Mouse (Mus musculus) right cerebral cortex, postnatal 10 days (tissue): ENCODE data around the gene Sgk2.
A peak's percentile ranks its signal among the peaks of the same experiment; 100 is the strongest.

Experiments
- DNase-seq, 2 experiments: peaks; one replicate each; pipeline ENCODE4 v3.0.0; 2021; ENCODE audit warnings: low spot score in 2 of 2

Gene Sgk2

GRCm38 (mm10) chr2:162987218-162987617 is at the start of gene Sgk2:
TSS of gene Sgk2 (plus strand) at chr2:162987330.
- DNase-seq: no peak

- DNase-seq: no peak
These were observed 47.6 kb upstream of the Sgk2 start for GRCm38 (mm10) chr2:162939562-162939961.

DNA sequence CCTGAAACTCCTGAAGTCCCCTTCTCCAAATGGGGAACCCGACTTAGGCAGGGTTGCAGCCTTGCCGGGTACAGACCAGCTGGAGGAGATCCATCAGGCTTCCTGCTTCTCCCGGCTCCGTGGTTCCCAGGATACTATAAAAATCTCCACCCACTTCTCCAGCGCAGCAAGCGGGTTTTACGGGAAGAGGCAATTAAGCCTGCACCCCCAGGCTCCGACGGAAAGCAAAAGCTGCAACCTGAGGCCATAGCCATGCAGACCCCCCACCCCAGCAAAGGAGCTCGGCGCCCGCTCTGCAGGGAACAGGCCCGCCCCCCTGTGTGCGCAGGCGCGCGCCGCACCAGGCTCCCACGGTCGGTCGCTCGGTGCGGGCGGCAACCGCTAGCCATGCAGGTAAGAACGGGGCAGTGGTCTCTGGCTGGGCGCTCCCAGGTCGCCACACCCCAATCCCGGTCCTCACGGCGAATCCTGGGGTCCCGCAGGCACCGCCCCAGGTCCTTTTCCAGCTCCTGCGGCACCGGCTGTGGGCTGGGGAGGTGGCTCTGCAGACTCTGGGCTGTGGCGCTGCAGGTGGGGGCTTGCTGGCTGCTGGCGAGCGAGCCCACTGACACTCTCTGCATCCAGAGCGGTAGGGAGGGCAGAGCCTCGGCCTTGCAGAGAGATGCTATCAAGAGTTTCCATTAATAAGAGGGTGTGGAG is 43.8 kb upstream of the Sgk2 start, which contains the start of gene L3mbtl1:
L3mbtl1 (plus strand) TSS at position 325 of the 699 bp plus-strand sequence.
- DNase-seq: peak; percentile 73

DNA sequence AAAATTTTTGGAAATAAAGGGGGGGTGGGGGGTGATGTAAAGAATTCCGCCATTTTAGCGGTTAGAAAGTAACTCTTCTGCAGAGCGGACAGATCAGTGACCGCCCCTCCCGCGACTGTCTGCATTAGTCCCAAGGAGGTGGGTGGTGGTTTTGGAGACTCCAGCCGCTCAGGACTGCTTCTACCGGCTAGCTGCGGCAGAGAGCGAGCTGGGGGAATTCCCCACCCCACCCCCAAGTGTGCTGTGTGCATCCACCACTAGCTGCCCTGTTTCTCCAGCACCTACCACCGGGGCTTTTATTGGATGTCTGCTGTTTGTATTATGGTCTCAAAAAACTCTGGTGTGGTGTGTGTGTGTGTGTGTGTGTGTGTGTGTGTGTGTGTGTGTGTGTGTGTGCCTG is 43.2 kb upstream of the Sgk2 start:
- peak; percentile 47 to 56 for DNase-seq

DNA sequence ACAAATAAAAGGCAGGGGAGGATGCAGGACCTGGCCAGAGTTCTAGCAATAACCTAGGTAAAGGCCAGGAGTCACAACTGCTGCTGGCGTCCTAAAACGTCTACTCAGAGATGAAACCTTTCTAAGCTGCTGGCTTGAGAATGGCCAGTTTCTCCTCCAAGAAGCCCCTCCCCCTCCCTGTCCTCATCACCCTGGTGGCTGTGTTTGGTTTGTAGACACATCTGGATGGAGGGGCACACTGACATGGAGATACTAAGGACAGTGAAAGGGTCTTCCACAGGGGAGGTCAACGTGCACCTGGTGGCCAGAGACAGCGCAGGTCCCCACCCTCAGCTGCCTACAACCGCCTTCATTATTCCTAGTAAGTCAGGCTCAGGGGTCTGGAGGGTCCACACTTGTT is 40.2 kb upstream of the Sgk2 start:
- no peak for DNase-seq

DNA sequence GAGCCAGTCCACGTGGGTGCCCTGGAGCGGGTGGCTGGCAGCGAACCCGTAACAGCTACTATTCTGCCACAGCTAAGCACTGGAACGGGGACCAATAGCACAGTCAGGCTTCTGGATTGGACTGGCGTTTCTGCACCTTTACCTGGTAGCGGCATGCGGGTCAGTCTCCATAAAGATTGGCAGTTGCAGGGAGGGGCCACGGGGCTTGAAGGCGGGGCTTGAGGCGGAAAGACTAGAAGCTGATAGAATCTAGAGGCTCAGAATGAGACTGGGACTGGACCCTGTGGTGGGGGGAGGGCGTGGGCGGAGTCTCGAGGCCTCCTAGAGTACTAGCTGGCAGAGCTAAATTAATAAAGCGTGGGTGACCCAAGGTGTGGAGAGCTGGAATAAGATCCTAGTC is 39.4 kb upstream of the Sgk2 start:
- DNase-seq: peak; percentile 62 to 67

GRCm38 (mm10) chr2:162948221-162948620 is 38.9 kb upstream of the Sgk2 start:
- DNase-seq: peak; percentile 40 to 47

DNA sequence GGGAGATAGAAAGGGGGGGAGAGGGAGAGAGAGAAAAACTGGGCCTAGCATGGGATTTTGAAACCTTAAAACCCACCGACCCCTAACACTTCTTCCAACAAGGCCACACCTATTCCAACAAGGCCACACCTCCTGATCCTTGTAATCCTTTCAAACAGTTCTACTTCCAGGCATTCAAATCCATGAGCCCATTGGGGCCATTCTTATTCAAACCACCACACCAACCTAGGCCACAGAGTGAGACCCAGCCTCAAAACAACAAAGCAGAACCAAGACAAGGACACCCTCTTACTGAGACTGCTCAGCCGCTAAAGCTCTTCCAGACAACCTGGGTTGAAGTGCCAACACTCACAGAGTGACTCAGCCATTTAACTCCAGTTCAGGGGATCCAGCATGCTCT is 36.4 kb upstream of the Sgk2 start:
- no peak for DNase-seq

- no peak for DNase-seq
These were observed 30.3 kb upstream of the Sgk2 start for GRCm38 (mm10) chr2:162956843-162957242.

DNA sequence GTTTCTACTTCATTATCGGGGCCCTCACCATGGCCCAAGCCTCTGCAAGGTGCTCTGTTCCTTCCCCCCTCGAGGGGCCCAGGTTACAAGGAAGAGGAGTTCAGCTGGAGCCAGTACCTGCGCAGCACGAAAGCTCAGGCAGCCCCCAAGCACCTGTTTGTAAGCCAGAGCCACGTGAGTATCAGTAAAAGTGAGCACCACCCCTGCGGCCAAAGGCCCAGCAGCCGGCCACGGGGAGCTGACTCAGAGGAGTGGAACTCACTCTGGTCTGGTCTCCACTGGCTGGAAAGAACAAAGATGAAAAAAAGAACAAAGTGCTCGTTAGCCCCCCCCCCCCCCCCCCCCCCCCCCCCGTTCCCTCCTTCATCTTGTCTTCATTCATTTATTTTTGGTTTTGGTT is 25.8 kb upstream of the Sgk2 start:
- DNase-seq: no peak

GRCm38 (mm10) chr2:162966734-162967133 is 20.4 kb upstream of the Sgk2 start:
- no peak for DNase-seq

DNA sequence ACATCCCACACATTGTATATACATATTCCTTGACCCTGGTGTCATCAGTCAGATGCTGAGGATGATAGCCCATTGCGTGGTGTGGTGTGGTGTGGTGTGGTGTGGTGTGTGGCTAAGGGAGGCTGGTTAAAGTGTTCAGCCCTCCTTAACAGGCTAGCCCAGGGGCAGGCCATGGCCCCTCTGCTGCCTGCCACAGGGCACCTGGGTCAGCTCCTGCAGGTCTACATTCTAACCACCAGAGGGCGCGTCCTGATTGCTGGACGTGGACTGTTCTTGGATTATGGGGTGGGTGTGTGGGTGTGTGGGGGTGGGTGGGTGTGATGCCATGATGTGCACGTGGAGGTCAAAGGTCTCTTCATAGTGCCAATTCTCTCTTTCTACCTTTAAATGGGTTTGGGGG is 18.8 kb upstream of the Sgk2 start:
- no peak for DNase-seq

GRCm38 (mm10) chr2:162969101-162969500 is 18.0 kb upstream of the Sgk2 start:
- DNase-seq: no peak

DNA sequence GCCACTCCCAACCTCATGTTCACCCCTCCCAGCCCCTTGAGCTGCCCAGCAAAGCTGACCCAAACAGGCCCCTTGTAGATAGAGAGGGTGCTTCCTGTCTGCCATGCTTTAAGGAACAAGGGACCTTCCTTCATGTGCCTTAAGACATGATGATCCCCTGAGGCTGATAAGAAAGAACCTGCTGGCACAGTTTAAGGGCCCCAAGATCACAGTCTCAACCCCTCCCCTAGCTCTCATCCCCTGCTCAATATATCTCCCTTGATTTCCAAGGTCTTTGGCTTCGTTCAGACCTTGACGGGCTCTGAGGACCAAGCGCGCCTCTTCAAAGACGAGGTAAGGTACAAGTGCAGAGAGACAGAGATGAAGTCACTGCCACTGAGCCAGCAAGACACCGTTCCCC is 16.2 kb upstream of the Sgk2 start:
- DNase-seq: no peak

DNA sequence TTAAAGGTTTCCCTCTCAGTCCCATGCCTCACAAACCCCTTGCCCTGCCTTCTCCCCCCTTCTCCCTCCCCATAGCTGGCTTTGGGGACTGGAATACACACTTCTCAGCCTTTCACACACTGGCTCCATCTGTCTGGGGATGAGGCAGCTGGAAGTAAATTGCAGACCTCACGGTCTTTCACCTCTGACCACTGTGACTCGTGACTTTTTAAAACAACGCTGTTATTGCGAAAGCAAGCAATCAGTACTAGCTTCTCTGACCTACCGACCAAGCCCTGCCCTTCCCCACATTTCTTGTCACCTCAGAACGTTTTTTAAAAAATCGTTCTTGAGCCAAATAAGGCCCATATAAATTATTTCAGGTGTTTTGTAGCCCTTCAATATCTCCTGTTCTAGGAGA is 14.4 kb upstream of the Sgk2 start:
- no peak for DNase-seq

- DNase-seq: no peak
These were observed 13.9 kb upstream of the Sgk2 start for GRCm38 (mm10) chr2:162973206-162973605.

- no peak for DNase-seq
These were observed 13.5 kb upstream of the Sgk2 start for GRCm38 (mm10) chr2:162973637-162974036.

DNA sequence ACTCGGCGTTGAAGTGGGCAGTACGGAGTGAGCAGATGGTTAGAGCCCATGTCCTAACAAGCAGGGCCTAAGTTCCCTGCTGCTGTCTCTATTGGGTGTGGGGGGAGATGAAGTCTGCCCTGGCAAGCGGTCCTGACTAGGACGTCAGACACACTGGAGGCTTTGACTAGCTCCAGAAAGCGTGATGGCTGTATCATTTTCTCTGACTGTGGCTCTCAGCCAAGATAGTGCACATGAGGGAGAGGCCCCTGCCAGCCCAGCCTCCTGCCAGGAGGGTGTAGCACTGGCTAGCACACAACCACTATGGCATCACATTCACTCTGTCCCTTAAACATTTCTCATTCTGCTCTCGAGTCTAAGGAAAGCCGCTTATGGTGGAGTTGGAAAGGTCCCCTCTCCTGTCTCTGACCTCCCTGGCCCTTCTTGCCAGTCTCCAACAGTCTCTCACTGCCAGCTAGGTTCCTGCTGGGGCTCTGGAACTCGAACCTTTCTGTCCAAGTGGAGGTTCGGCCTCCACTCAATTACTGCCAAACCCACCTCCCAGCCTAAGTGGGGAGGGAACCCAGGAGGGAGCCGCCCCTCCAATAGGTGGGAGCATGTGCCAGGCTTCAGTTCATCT is 11.9 kb upstream of the Sgk2 start:
- peak; percentile 51 to 55 for DNase-seq

DNA sequence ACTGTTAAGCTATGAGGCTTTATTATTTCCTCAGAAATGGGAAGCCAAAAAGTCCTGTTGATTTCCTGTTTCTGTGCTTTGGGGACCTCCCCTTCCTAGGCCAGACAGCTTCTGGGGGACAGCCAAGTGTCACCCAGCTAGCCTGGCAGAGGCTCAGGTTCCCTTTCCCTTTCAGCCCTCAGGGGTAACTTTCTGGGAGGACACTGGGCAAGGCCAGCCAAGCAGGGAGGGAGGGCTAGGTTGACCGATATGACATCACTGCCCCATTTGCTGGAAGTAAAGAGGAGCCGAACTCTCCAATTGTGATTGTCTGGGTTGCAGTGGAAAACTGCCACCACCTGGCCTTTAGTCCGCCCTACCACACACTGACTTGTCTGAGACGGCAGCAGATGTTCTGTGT is 11.1 kb upstream of the Sgk2 start:
- peak in 1 of 2 experiments; percentile 47 for DNase-seq

GRCm38 (mm10) chr2:162984381-162984780 is 2.7 kb upstream of the Sgk2 start:
- no peak for DNase-seq

- DNase-seq: peak; percentile 68 to 70
These were observed 1.2 kb upstream of the Sgk2 start for GRCm38 (mm10) chr2:162985923-162986322.

DNA sequence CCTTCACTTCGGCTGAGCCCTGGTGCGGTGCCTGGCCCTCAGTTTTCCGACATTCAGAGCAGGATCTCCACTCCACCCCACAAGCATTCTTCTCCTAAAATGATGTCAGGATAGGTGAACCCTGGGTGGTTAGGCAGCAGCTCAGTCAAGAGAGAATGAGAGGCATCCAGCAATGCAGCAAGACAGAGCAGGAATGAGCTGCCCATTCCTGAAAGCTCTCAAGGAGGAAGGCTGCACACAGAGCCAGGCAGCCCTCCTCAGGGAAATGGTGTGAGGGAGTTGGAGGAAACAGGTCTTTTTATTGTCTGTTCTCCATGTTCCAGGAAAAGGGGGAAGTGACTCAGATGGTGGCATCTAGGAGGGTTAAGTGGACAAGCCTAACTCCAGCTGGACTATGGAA is 366 bp upstream of the Sgk2 start:
- DNase-seq: no peak

DNA sequence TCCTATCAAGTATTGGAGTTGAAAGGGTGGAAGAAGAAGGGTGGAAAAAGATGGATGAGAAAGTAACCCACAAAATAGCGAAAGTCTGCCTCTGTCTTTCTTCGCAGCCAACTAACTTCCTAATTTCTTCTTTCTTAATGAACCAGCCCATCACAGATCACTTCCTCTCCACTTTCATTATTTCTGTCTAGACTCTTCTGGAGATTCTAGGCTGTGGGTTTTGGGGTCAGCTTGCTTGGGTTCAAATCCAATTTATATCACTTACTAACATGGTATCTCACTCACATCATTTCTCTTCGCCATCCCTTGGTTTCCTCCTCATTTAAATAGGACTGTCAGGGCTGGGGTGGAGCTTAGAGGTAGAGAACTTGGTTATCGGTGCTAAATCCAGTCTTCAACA is 1.1 kb downstream of the Sgk2 start:
- no peak for DNase-seq
